Mouse (Mus musculus) G1E (cell line): ENCODE measurements around the gene Rps6ka5.

ENCODE experiments used
- GATA2 ChIP-seq: IDR thresholded peaks from 2 replicates; pipeline ENCODE4 v1.6.1; 2012; ENCODE audit warnings: low read depth, low read length, inconsistent platforms, borderline replicate concordance
- TAL1 ChIP-seq: conservative IDR thresholded peaks from 2 replicates; pipeline ENCODE4 v1.6.1; 2012; ENCODE audit warnings: low read depth, low read length, inconsistent platforms, mixed read lengths

DNA sequence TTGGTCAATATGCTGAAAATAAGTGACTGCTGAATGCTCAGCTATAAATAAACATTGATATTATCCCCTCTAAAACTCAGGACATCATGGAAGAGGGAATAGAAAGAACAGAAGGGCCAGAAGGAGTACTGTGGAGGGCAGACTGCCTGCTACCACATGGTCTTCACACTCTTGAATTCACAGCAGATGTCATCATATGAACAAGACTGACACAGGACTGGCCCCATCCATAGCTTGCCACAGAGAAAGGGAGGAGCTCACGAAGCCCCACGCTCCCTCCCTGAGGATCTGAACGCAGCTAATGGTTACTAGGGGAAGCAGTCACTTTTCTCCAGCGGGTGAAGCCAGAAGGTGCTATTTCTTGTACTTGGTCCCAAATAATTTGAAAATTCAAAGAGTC, 61.5 kb downstream of the Rps6ka5 start:
- TF ChIP-seq GATA2, result no peak
- no peak for TF ChIP-seq TAL1
